Mouse (Mus musculus) left cerebral cortex, adult 18-20 months (tissue): ENCODE measurements around the gene Il34. TPM values are rescaled to one million over a fixed set of nuclear protein-coding genes. Genes with fewer than 3 reads are reported as not detected.

Source experiments
- DNase-seq, 2 experiments: peaks; one replicate each; pipeline ENCODE4 v3.0.0; 2021 to 2022; ENCODE audit warnings: low spot score in 2 of 2, mixed read lengths in 1 of 2
- long read RNA-seq, 2 experiments: library from polyadenylated mRNA; stranded (forward); transcript quantifications; one replicate each; pipeline ENCODE4 v2.0.0; 2021
- total RNA-seq, 2 experiments: library from RNA; stranded (reverse); gene quantifications; 2 replicates each; pipeline ENCODE4 v1.2.3; 2021

Il34 gene
- total RNA-seq = 100 to 1,000 TPM; 102 to 106 TPM
- long read RNA-seq, experiment 1, partial matches to known transcripts = 56 of 76 reads
- long read RNA-seq, experiment 1, other reads (novel, unspliced or antisense) = 19 of 76 reads
- long read RNA-seq, experiment 2, partial matches to known transcripts = 34 of 53 reads
- long read RNA-seq, experiment 2, other reads (novel, unspliced or antisense) = 15 of 53 reads

DNA sequence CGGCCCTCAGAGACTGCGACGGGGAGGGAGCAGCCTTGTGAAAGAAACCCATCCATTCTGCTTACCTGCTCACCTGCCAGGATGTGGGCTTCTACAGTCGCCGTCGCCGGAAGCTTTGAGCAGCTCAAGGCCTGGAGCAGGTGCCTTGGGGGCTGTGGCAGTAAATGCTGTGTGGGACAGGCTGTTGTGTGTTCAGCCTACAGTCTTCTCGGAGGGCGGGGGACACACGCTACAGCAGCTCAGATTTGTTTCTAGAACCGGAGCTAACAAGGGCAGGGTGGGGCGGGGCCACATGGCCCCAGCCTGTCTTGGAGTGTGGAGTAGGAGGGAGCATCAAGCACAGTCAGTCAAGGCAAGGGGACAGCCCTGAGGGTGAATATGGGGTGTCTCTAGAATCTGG is at the start of gene Il34:
Gene Il34 (minus strand): TSS at position 256 of the 400 bp plus-strand sequence.
- DNase-seq = no peak

DNA sequence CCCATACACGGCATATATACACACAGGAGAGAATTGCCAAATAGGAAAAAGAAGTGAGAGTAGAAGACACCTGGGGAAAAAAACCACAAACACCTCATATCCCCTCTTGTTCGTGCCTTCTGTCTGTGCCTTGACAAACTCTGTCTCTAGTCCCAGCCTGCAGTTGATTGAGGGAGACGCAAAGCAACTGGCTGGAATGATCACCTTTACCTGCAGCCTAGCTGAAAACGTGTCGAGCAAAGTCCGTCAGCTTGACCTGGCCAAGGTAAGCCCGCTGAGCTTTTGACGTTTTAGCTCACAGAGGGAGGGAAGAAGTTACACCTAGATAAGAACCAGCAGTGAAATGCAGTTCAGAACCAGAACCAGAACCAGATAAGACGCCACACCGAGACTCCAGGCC is 45.5 kb upstream of the Il34 start:
- DNase-seq = no peak

DNA sequence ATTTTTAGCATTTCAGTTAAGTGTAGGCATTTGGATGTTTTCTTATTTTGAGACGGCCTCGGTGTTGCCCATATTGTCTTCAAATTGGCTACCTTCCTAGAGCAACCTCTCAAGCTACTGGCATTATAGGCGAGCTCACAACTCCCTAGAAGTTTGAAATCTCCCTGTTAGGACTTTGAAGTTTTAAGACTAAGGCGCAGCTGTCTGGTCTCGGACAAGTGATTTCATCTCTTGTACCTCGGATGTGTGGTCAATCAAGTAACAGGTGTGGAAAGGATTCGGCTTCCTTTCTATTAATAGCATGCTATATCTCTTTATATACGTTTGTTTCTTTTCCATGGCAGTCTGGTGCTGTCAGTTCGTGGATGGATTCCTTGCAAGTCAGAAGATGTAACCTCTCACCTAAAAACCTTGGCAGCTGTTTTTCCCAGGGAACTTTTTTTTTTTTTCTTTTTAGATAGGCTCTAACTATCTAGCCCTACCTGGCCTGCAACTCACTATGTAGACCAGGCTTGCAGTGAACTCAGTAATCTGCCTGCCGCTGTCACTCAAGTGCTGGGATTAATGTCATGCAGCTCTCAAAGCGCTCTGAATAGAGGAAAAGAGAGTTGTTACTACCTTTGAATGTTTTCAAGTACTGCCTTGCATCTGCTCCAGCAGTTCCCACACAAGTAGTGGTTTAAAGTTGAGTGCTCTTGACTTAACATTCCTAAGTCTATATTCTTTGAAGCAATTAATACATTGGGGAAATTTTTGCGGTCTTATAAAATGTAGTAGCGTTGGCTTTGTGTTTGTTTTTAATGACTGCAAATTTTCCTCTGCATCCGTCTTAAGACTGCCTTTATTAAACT is 42.1 kb upstream of the Il34 start:
- no peak for DNase-seq

DNA sequence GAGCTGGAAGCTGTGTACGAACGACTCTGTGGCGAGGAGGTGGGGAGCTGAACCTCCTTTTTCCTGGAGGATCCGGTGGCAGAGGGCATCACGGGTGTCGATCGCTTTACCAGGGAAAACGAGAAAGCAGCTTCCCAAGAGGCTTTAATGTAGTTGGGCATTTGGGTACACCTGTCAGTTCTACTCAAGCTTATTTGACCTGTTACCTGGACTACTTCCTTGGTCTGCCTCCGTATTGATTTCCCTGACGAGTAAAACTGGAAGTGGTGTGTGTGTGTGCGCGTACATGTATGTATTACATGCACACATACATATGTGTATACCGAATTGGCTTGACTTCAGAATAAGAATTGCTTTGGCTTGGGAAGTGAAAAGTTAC is 41.4 kb upstream of the Il34 start:
- no peak for DNase-seq

DNA sequence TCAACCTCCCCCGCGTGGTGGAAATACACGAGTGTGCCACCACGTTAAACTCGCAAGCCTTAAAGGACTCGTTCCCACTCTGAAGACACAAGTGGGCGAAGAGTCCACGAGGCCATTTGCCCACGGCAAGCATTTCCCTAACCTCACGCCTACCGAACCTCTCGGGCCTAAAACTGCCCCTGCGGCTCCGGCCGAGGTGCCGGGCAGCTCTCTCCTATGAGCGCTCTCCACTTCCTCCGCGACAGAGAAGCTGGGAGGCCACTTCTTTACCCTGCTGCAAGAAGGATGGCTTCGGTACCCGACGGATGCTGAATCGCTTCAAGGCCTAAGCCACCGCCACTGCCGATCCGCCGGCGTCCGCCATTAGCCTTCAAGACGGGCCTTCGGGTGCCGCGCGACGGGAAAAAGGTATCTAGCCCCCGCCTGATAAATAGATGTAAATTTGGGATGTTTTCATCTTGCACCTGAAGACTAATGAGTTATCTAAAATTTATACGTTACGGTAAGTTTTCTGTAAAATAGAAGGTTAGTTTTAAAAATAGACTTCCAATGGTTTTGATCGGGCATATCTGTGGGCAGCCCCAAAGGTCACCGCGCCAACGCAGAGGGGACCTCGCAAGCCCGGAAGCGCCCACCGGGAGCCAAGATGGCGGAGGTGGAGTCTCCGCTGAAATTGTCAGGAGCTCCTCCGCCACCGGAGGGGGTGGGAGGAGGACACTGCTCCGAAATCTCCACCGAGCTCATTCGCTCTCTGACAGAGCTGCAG is 40.9 kb upstream of the Il34 start, which contains the start of the genes Cog4 and Sf3b3:
Gene Cog4 (plus strand): TSS at position 196 of the 766 bp plus-strand sequence.
Gene Sf3b3 (minus strand): TSS at position 383 of the 766 bp plus-strand sequence.
- DNase-seq = peak; percentile 83 to 89

DNA sequence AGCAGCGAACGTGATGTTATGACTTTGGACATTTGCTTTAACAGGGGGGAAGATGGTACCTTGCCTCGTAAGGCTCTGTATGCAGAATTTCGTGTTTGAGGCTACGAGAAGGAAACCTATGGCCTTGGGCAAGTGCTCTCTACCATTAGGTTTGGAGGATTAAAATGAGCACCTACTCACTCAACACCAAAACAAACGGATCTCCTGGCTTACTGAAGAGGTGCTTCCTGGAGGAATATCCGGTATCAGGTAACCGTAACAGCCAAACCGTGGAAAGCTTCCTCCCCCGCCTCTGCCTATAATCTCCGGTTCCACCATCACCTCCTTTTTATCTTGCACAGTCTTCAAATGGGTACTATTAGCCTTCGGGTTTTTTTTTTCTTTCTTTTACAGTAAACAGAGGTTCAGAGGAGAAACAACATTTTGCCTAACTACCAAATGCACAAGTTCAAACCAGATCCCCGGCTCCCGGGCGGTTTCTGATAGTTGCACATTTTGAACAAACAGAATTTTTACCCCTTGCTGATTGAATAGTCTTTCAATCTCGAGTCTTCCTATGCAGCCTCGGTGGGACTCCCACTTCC is 40.2 kb upstream of the Il34 start:
- DNase-seq = no peak

DNA sequence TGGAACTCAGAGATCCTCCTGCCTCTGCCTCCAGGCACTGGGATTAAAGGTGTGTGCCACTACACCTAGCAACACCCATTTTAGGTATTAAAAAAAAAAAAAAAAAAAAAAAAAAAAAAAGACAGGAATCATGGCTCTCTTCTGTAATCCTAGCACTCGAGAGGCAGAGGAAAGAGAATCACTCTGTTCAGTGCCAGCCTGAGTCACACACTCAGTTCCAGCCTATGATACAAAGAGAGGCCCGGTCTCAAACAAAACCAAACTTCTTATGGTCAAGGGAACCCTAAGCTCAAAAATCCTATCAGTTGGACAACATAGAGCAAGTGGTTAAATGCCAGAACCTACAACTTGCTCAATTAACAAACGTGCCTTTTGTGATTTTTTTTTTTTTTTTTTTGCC is 39.2 kb upstream of the Il34 start:
- DNase-seq = no peak

DNA sequence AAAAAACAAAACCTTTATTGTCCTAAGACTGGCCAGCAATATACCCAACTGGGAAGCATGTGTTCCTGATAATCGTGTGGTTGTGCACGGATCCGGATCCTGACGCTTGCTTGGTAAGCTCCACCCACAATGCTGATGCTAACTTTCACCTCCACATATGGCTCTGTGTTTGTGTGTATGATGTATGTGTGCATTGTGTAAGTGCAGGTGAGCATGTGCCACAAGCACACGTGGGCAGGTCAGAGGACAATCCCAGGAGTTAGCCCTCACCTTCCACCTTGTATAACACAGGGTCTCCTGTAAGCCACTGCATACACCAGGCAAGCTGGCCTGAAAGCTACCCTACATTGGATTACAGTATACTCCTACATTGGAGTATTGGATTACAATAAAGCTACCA is 37.5 kb upstream of the Il34 start:
- no peak for DNase-seq

DNA sequence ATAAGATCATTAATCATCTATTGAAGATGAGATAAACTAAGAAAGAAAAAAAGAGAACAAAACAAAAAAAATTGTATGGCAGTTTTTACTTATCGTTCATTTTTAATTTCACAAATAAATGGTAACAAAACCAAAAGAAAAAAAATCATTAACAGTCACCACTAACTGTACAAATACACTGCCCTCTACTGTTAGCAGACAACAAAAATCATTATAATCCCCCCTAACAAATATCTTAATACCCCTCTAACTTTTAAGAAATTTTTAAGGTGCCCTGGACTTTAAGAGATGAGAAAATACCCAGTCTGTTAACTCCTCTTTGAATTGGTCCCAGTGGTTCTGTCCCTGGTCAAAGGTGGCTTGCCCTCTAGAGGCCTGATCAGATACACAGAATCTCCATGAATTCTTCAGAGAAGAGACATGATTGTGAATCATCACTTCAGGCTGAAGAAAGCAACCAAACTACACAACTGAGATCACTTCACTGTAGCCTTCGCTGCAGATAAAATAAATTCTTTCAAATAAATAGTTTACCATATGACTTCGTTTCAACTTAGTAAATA is 36.4 kb upstream of the Il34 start:
- DNase-seq = no peak

DNA sequence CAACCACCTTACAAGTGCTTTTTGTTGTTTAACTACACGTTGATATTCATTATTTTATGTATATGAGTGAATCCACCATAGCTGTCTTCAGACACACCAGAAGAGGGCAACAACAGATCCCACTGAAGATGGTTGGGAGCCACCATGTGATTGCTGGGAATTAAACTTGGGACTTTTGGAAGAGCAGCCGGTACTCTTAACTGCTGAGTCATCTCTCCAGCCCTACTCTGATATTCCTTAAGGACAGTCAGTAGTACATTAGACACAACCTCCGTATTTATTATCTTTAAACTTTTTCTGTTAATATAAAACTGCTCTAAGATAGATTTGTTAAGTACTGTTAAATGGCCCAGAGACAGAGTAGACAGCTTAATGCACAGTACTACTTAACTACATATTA is 26.2 kb upstream of the Il34 start:
- no peak for DNase-seq

DNA sequence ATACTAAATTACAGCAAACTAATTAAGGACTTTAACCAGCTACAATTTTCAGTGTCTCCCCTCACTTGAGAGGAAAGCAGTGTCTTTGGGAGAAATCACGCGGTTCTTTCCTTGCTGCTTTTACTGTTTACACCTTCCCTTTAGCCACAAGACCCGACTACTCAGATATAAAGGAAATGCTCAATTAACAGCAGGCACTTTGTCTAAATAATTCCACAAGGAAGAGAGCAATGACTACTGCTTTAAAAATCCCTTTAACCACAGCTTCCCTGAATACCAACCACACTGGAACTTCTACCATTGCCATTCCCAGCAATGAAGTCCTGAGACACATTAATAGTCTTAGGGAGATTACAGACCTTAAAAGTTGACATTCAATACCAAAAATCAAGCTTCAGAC is 22.8 kb upstream of the Il34 start:
- no peak for DNase-seq

DNA sequence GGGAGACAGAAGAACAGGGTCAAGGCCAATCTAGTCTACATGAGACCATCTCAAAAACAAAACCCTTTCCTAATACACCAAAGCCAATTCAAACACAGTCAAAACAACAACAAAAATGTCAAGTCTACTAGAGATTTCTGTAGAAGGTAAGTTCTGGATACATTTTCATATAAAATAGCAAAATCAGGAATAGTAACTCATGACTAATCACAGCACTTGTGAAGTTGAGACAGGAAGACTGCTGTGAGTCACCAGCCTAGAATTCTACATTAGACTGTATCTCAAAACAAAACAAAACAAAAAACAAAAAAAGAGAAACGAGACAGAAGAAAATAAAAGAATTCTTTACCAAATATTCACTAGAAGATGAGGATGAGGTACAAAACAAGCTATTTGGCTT is 19.1 kb upstream of the Il34 start:
- DNase-seq = no peak

DNA sequence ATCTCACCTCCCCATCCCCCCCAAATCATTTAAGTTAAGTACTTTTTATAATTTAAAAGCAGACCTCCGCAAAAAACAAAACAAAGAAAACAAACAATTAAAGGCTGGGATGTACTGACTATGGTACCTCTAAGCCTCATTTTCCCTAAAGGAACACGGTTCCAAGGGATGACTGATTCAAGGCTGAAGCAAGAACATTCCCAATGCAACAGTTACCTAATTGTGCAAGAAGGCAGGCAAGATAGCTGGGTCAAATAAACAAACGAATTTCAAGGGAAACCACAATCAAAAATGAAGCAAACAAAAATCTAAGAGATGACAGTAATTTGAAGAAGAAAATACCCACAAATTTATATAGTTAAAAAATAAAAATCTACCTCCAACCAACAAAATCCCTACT is 16.2 kb upstream of the Il34 start:
- DNase-seq = no peak

DNA sequence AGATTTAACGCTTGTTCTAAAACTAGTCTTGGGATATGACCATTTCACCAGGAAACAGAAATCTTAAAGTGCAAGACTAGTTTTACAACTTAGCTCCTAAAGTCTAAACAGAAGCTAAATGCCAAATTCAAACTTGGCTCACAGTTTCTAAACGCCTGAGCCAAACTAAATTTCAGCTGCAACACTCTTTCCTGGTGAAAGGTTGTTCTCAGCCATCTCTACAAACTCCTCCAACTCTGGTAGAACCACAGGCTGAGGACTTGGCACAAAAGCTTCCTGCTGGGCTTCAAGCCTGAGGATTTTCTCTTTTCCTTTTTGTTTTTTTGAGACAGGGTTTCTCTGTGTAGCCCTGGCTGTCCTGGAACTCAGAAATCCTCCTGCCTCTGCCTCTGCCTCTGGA is 14.5 kb upstream of the Il34 start:
- DNase-seq = no peak

DNA sequence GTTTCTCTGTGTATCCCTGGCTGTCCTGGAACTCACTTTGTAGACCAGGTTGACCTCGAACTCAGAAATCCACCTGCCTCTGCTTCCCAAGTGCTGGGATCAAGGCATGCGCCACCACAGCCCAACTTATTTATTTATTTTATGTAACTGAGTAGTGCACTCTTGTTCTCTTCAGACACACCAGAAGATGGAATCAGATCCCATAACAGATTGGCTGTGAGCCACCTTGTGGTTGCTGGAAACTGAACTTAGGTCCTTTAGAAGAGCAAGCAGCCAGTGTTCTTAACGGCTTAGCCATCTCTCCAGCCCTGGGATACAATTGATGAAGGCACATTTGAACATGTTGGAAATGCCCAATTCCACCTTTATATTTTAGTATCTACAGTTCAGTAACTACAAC is 12.9 kb upstream of the Il34 start:
- DNase-seq = no peak

DNA sequence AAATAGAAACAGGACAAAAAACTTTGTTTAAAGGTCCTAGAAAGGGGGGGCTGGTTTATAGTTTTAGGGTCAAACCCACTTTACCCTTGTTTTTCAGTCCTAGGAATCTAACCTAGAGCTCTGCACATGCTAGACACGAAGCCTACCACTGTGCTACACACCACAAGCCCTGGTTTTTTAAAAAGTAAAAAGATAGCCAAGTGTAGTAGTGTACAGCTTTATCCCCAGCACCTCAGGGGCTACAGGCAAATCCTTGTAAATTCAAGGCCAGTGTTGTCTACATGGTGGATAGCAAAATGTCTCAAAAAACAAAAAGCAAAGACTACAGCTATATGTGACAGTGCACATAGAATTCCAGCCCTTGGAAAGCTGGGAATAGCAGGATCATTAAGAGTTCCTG is 11.3 kb upstream of the Il34 start:
- DNase-seq = no peak

DNA sequence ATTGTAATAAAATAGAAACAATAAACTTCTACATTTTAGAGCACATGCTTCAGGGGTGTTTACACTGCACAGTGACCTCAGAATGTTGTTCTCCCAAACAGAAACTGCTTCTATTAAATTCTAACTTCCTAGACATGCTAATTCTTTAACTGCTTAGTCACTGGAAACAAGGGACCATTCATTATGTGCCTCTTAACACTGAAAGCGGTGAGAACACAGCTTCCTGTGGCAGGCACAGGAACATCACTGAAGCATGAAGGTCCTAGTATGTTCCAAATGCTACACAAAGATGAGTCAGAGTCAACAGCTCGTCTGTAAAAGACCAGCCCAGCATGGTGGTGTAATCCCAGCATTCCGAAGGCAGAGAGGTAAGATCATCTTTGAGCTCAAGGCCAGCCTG is 9.6 kb upstream of the Il34 start:
- no peak for DNase-seq

DNA sequence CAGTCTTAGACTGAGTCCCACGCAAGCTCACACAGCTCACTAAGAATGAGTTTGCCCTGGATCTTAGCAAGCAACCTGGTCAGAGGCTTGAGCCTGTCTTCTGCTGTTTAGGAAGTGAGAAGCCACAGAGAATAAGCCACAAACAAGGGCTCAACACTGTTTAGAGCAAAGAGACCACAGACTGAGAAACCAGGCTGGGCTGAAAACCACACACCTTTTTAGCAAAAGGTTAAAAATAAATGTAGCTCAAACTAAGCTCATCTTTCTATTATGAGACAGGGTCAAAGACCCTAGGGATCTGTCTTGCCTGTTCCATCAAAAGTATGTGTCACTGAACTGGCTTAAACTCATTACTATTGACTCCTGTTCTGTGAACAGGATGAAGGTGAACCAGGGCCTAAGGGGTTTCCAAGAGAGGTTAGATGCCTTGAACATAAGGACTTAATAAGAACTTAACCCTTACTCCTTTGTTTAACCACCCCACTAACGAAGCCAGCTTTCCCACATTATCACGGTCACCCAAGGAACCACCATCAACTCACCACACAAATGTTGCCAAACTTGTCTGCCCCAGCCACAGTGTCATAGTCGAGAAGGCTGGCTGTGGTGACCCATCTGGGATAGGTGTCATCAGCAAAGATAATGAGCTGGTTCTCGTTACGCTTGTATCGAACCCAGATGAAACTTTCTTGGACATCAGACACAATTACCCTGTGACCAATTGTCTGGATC is 7.5 kb upstream of the Il34 start:
- DNase-seq = no peak

DNA sequence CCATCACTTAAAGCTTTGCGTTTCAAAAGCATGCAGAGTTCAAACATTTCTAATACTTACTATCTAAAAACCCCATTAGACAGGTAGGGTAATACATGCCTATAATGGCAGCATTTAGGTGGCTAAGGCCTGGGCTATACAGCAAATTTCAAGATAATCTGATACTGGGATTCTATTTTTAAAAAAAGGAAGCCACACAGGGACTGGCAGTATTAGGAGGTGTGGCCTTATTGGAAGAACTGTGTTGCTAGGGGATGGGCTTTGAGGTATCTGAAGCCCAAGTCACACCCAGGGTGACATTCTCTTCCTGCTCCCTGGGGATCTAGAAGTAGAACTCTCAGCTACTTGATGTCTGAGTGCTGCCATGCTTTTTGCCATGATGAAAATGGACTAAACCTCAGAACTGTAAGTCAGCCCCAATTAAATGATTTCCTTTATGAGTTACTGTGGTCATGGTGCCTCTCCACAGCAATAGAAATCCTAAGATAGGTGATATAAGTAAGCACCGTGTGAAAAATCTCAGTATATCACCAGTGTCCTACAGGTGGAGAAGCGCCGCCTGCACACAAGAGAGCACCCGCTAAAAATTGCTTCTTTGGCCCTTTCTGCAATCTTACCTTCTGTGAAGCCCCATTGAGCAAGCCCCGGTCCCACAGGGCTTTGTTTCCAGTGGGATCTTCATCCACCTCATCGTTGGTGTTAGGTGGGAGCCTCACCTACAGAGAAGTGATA is 6.8 kb upstream of the Il34 start:
- no peak for DNase-seq

DNA sequence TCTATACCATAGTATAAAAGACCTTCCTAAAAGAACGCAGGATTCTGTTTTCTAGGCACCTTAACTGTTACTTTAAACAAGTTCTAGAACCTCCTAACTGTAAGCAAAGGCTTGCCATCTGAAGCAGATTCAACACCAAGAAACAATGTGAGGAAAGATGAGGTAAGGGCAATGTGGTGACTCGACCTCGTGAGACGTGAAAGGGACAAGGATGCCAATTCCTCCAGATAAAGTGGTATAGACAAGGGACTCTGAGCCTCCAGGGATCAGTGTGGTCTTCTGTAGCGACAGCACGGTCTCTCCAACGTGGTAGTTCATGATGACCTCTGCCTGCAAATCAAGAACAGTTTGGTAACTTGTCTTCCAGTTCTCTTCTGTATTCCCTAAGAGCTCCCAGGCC is 6.1 kb upstream of the Il34 start:
- no peak for DNase-seq
